Mouse (Mus musculus) spleen, postnatal 4 days (tissue): Measurements from ENCODE around the gene A430078G23Rik.

Experiments
- DNase-seq, 2 experiments: peaks; one replicate each; pipeline ENCODE4 v3.0.0; 2022; ENCODE audit warnings: low spot score in 2 of 2

Gene A430078G23Rik

GRCm38 (mm10) chr8:3348142-3348823, 4.9 kb upstream of the A430078G23Rik start:
- DNase-seq = no peak

DNA sequence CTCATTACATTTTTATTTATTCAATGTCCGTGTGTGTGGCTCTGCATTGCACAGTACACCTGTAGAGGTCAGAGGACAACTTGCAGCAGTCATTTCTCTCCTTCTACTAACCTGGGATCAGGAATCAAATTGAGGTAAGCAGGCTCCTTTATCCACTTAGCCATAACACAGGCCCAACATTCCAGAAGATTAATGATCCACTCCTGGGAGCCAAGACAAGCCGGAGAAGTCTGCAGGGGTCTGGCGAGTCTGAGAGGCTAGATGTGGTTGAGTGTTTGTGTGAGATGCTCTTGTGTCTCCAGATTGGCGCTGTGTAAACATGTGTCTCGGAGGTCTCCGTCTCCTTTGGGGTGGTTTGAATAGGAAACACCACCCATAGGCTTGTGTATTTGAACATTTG, 2.5 kb upstream of the A430078G23Rik start:
- no peak for DNase-seq

DNA sequence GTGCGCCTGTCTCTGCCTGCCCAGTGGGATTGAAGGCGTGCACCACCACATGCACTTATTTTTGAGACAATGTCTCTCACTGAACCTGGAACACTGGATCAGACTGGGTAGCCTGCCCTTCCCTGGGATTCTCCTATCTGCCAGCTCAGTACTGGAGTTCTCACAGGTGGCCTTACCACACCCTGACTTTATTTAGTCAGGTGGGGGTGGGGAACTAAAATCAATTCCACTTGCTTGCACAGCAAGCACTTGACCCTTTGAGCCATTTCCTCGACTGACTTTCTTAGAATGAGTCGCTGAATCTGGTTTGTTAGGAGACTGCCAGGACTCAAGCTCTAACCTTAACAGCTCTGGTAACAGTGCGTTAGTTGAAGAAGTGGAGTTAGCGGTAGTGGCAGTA, 500 bp upstream of the A430078G23Rik start:
- DNase-seq = no peak

GRCm38 (mm10) chr8:3353811-3354442, 712 bp downstream of the A430078G23Rik start:
- DNase-seq = peak; percentile 13 to 67

GRCm38 (mm10) chr8:3354443-3354812, 1.2 kb downstream of the A430078G23Rik start:
- DNase-seq = peak; percentile 64 to 81

- DNase-seq = peak; percentile 57 to 73
These were observed 2.4 kb downstream of the A430078G23Rik start for GRCm38 (mm10) chr8:3355586-3355985.

GRCm38 (mm10) chr8:3358060-3358459, 4.8 kb downstream of the A430078G23Rik start:
- DNase-seq = peak; percentile 74 to 94

- DNase-seq = no peak
These were observed 13.9 kb downstream of the A430078G23Rik start for GRCm38 (mm10) chr8:3367086-3367485.

GRCm38 (mm10) chr8:3368091-3368490, 14.9 kb downstream of the A430078G23Rik start:
- DNase-seq = no peak

DNA sequence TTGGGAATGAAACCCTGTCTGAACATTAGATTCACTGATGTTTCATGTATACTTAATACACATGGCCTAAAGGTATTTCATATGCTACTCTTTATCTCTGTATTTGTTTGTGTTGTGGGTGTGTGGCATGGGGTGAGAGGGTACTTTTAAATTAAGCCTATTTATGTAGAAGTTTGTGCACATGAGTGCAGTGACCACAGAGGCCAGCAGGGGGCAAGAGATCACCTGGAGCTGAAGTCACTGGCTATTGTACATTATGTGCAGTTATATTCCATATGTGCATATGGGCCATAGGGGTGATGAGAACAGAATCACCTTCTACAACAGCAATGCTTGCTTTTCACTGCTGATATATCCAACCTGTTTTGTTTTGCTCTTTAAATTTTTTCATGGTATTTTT, 22.5 kb downstream of the A430078G23Rik start:
- DNase-seq = no peak

GRCm38 (mm10) chr8:3376641-3377274, 23.5 kb downstream of the A430078G23Rik start:
- no peak for DNase-seq

DNA sequence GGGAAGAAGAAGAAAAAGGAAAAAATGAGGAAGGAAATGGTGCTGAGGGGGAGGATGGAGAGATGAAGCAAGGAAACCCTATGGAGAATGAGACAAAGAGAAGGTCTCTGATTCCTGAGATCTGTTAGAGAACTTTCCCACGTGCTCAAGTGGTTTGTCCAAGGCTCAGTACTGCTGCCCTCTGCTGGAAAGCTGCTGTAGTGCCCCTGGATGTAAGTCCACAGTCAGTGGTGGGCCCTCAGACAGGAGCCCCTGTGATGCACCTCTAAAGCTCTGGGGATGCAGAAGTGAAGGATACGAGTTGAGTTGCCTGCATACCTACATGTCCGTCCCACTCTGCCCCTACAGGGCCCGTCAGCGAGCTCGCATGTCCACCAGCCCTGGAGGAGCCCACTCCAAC, 34.1 kb downstream of the A430078G23Rik start:
- peak; percentile 48 to 82 for DNase-seq

DNA sequence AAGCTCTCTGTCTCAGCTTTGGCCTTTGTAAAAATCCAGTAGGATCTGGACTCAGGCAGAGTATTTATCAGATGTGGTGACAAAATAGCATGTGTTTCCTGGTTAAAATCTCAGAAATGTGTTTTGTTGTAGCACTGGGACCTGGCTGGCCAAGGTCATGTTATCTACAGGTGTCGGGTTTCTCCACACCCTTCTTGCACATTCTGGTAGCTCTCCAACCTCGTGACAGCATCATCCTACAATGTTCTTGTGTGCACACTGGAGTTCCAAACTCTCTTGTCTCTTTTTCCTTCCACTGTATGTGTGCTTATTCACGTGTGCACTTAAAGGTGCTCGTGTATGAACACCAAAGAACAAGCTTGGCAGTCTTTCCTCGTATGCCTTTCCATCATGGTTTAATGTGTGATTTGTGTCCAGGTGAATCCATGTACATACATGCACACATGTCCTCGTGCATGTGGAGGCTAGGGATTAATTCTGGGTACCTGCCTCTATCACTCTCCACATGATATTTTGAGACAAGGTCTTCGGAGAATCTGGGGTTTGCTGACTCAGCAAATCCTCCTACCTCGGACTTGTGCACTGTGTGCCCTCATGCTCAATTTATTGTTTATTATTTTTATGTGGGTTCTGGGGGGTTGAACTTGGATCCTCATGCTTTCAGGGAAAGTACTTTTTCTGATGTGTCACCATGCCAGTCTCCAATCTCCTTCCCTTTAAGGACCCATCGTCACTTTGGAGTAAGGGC, 35.5 kb downstream of the A430078G23Rik start:
- no peak for DNase-seq

DNA sequence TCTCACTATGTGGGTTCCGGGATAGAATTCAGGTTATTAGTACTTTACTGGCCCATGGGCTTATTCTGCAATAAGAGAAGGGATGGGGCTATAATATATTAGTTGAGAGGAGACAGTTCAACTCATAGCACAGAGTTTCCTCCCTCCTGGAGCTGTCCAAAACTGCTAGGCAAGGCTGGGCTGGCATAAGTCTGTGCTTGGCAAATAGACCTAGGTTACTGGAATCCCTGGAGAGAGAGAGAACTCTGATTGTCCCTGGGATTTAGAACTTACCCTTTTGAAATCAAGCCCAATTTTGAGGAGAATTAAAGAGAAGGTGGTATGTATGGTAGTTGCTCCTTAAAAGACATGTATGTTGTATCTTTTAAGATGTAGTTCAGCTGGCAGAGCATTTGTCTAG, 36.3 kb downstream of the A430078G23Rik start:
- DNase-seq = no peak

DNA sequence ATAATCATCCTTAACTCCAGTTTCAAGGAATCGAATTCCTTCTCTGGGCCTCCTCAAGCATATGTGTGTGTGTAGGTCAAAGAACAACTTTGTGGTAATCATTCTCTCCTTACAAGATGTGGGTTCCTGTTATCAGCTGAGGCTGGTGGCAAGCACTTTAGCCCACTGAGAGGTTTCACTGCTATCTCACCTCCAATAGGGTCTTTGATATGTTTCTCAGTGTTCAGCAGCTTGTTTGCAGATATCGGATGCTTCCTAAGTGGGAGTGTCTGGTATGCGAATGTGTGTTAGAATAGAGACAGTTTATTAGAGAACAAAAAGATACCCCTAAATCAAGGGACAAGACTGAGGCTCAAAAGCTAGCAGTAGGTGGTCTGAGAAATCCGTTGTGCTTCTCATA, 39.1 kb downstream of the A430078G23Rik start:
- no peak for DNase-seq

DNA sequence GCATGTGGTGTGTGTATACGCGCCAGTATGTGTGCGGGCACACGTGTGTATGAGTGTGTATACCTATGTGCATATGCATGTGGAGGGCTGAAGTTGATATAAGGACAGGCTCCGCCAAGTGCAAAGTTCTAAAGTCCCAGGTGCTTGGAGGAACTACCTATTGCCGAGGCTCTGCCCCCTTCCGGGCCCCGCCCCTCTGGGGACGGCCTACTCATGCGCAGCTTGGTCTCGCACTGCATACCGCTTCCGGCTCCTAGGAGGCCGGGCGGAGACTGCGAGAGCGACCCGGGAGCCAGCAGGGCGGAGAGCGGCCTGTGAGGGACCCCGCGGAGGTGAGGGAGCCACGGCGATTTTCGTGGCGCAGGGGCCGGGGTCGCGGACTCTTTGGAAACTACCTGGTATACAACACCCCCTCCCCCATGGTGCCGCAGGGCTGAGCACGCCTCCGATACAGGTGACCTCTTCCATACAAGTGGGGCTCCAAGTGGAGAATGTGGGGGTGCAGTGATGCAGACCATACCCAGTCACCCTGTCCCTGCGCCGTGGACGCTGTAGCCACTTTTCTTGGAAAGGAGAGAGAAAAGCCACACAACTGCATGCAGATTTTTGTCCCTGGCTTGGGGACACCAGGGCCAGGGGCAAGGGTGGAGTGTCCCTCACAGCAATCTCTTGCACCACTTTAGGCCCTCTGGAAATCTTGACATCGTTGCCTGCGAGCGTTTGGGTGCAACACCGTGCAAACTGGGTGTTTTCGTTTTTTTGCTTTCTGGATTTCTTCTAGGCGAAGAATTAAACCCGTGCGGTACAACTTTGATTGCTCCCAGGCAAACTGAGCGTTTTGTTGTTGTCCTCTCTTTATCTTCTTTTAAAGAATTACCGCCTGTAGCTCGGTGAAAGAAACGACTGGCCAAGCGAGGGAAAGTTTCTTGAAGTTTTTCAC, 39.8 kb downstream of the A430078G23Rik start, which contains the start of gene Arhgef18:
Arhgef18 (plus strand) TSS at position 236 of the 940 bp plus-strand sequence.
- DNase-seq = peak; percentile 83 to 88

DNA sequence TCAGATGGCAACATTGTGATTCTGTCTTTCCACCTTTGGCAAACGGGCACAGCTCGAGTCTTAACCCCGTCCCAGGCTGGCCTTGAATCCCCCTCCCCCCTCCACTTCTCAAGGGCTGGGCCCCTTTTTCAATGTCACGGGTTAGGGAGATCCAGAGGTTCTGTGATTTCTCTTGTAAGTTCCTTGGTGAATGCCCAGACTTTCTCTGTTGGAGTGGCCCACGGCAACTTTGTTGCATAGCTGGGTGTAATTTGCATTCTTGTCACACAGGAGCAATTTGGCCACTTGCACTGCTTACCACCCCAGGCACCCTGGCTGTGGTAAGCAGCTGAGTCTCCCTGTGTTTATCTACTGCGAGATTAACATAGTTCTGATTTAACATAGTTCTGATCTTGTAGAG, 41.4 kb downstream of the A430078G23Rik start:
- no peak for DNase-seq

DNA sequence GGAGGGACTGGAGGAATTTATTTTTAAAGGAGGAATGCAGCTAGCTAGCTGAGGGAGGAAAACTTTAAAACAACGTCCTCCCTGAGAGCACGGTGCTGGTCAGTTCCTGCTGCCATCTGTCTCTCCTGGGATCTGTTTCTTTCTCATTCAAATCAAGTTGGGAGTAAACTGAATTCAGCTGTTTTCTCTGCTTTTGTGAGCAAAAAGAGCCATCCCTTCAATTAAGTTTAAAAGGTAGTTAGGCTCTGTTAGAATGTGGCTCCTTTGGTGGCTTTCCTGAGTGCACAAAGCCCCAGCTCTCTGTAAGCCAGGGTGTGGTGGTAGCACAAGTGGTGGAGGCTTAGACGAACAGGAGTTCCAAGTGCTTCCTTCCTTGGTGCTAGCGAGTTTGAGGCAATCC, 42.0 kb downstream of the A430078G23Rik start:
- DNase-seq = no peak

DNA sequence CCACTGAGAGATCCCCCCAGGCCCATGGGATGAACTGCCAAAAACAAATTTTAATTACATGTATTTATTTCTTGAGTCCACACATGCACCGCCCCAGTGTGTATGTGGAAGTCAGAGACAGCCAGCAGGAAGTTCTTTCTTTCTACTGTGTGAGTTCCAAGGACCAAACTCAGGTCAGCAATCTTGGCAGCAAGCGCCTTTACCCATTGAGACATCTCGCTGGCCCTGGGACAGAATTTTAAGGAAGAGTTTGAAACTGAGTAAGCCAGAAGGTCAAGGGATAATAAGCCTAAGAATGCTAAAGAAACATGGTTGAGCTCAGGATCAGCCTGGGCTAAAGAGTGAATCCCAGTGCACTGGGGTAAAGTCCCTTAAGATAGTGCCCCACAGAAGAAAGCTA, 44.4 kb downstream of the A430078G23Rik start:
- no peak for DNase-seq

- no peak for DNase-seq
These were observed 47.3 kb downstream of the A430078G23Rik start for GRCm38 (mm10) chr8:3400509-3400908.

DNA sequence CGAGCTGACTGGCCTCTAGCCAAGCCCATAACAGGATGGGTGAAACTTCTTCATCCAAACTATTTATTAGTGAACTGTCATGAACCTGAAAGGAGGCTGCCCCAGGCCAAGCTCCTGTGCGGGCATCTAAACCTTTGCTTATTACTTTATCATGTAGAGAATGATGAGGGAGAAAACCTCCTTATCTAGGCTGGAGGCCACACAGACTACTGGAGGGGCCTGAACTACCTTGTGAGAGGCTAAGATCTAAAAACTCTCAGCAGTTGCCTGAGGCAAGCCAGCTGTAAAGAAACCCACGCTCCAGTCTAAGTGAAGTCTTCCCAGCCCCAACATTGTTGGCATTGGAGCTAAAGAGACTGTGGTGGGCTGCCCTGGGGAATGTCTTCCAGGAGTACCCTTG, 54.2 kb downstream of the A430078G23Rik start:
- DNase-seq = no peak
